Mouse (Mus musculus): Measurements from ENCODE around the gene Rin3. TPM values are rescaled to one million over a fixed set of nuclear protein-coding genes. Genes with fewer than 3 reads are reported as not detected.

The Rin3 gene
- polyA plus RNA-seq, 1 experiment = 102 TPM

DNA sequence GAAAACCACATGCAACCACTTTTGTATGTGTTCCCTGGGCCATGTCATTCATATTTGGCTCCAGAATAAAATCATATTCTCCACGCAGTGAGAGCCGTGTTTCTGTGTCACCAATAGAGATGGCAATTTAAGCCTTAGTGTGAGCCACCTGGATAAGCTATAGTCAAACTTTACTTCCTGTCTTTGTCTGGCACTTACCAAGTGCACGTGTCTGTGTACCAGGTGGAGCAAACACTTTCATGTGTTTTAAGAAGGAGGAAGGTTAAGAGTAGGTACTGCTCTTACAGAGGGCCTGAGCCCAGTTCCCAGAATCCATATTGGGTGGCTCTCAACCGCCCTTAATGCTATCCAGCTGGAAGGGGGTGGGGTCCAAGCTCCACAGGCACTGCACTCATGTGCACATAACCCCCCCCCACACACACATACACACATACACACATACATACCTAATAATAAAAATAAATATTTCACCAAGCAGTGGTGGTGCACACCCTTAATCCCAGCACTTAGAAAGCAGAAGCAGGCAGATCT is 142.3 kb downstream of the Rin3 start:
- Histone ChIP-seq H3K4me1 (ENCODE audit: control insufficient read depth, insufficient read depth, low read length) (no peaks in the 10 kb centered on the region; the same call in 1 of the 2 replicates), H3K27ac (ENCODE audit: control insufficient read depth, insufficient read depth, low read depth, low read length, poor library complexity) (no peak overlapping the region), H3K4me3 (replicated peaks; ENCODE audit: control insufficient read depth, low read depth, low read length) (no peak overlapping the region)
- 75% methylated on average over 4 of the region's 4 CpGs for WGBS
- no peak for TF ChIP-seq POLR2A (IDR thresholded peaks at IDR 0.05; ENCODE audit: borderline replicate concordance, control insufficient read depth, low read depth, low read length)

DNA sequence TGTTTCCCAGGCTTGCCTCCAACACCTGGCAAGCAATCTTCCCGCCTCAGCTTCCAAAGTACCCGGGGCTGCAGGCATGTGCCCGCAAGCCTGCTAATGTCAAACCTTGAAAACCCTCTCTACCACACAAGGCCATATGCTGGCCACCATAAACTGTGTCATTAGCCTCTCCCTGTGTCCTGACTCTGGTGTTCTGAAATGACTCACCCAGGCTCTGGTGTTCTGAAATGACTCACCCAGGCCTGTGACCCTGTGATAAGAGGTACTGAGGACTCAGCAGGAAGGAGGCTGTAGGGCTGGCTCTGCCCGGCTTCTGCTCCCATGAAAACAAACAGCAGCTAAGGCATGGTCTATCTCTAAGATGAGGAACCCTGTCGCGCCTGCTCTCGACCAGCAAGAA is 143.4 kb downstream of the Rin3 start:
- H3K4me3 ChIP-seq (replicated peaks; ENCODE audit: control insufficient read depth, low read depth, low read length) = no peak overlapping the region
- TF ChIP-seq CTCF (IDR thresholded peaks at IDR 0.05; ENCODE audit: control insufficient read depth, insufficient read depth, low read length) = no peak
- TF ChIP-seq POLR2A (IDR thresholded peaks at IDR 0.05; ENCODE audit: borderline replicate concordance, control insufficient read depth, low read depth, low read length) = no peak
- WGBS = 68% methylated on average over 7 of the region's 7 CpGs
- H3K27ac ChIP-seq (ENCODE audit: control insufficient read depth, insufficient read depth, low read depth, low read length, poor library complexity) = no peak overlapping the region
- no peaks in the 10 kb centered on the region; the same call in 1 of the 2 replicates for H3K4me1 ChIP-seq (ENCODE audit: control insufficient read depth, insufficient read depth, low read length)

DNA sequence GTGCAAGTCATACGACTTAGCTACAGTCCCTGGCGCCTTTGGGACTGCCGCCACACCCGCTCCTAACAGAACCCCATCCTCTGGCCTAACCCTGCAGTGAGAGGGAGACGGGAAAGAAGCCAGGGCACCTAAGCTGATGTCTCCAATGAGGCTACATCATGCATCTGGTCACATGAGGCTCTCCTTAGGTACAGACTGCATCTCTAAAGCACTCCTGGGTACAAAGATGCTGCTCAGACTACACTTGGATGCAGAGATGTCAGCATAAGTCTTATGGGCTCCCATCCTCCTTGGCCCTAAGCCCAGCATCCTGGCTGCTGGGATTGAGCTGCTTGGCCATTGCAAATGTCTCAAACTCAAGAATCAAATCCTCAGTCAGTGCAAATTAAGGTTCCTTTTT is 146.8 kb downstream of the Rin3 start:
- TF ChIP-seq CTCF (IDR thresholded peaks at IDR 0.05; ENCODE audit: control insufficient read depth, insufficient read depth, low read length) (no peak), POLR2A (IDR thresholded peaks at IDR 0.05; ENCODE audit: borderline replicate concordance, control insufficient read depth, low read depth, low read length) (no peak)
- H3K27ac ChIP-seq (ENCODE audit: control insufficient read depth, insufficient read depth, low read depth, low read length, poor library complexity) = no peak overlapping the region
- WGBS = 67% methylated on average over 5 of the region's 5 CpGs
- H3K4me1 ChIP-seq (ENCODE audit: control insufficient read depth, insufficient read depth, low read length) = no peaks in the 10 kb centered on the region; the same call in 1 of the 2 replicates
- H3K4me3 ChIP-seq (replicated peaks; ENCODE audit: control insufficient read depth, low read depth, low read length) = no peak overlapping the region

DNA sequence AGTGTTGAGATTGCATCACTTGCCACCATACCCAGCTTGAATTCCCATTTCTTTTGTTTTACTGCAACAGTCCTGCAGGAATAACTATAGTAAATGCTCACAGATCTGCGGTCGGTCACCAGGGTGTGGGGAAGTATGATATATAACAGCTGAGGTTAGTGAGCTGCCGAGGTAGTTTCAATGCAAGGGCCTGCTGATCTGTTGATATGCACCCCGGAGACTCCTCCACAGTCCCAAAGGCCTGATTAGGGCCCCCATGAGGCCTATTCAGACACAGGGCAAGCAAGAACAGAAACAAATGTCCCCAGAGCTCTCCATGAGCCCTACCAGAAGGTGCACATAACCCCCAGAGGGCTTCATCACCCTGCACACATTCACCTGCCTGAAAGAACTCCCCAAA is 147.4 kb downstream of the Rin3 start:
- TF ChIP-seq POLR2A (IDR thresholded peaks at IDR 0.05; ENCODE audit: borderline replicate concordance, control insufficient read depth, low read depth, low read length) (no peak), CTCF (IDR thresholded peaks at IDR 0.05; ENCODE audit: control insufficient read depth, insufficient read depth, low read length) (no peak)
- Histone ChIP-seq H3K4me1 (ENCODE audit: control insufficient read depth, insufficient read depth, low read length) (no peaks in the 10 kb centered on the region; the same call in 1 of the 2 replicates), H3K27ac (ENCODE audit: control insufficient read depth, insufficient read depth, low read depth, low read length, poor library complexity) (no peak overlapping the region), H3K4me3 (replicated peaks; ENCODE audit: control insufficient read depth, low read depth, low read length) (no peak overlapping the region)
- WGBS = 56% methylated on average over 4 of the region's 4 CpGs

DNA sequence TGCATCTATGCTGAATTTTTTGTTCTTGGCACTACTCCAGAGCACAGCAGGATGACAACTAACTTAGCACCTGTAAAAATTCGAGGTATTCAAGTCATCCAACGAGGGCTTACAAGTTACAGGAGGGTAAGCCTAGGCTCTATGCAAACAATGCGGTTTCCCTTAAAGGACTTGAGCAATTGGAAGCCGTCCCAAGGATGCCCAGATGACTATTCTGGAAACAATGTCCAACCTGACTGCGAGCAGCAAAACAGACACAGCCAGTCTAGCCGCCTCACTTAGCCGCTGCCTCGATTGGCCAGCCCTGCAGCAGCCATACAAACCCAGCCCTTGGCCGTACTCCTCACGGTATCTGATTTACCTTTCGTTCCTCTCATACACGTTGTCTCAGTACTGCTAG is 149.4 kb downstream of the Rin3 start:
- WGBS = 87% methylated on average over 12 of the region's 12 CpGs
- TF ChIP-seq CTCF (IDR thresholded peaks at IDR 0.05; ENCODE audit: control insufficient read depth, insufficient read depth, low read length) (no peak), POLR2A (IDR thresholded peaks at IDR 0.05; ENCODE audit: borderline replicate concordance, control insufficient read depth, low read depth, low read length) (no peak)
- Histone ChIP-seq H3K4me3 (replicated peaks; ENCODE audit: control insufficient read depth, low read depth, low read length) (no peak overlapping the region), H3K27ac (ENCODE audit: control insufficient read depth, insufficient read depth, low read depth, low read length, poor library complexity) (no peak overlapping the region), H3K4me1 (ENCODE audit: control insufficient read depth, insufficient read depth, low read length) (no peaks in the 10 kb centered on the region; the same call in 1 of the 2 replicates)

DNA sequence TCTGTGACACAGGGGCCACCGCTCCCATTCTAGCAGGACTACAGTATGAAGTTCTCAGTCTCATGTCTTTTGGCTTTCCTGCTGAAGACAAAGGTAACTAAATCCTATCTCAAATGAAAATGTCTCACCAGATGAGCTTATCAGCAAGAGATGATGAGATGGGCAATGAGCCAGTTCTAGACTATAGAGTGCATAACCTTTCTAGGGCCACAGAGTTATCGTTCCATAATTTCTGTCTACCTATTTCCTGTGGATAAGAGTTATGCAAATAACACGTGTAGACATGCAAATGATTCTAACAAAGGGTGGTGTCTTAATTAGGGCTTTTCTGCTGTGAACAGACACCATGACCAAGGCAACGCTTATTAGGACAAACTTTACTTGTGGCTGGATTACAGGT is 151.3 kb downstream of the Rin3 start:
- 69% methylated on average over 4 of the region's 4 CpGs for WGBS
- TF ChIP-seq CTCF (IDR thresholded peaks at IDR 0.05; ENCODE audit: control insufficient read depth, insufficient read depth, low read length) (no peak), POLR2A (IDR thresholded peaks at IDR 0.05; ENCODE audit: borderline replicate concordance, control insufficient read depth, low read depth, low read length) (no peak)
- no peaks in the 10 kb centered on the region; the same call in 1 of the 2 replicates for H3K4me1 ChIP-seq (ENCODE audit: control insufficient read depth, insufficient read depth, low read length)
- H3K27ac ChIP-seq (ENCODE audit: control insufficient read depth, insufficient read depth, low read depth, low read length, poor library complexity) = no peak overlapping the region
- H3K4me3 ChIP-seq (replicated peaks; ENCODE audit: control insufficient read depth, low read depth, low read length) = no peak overlapping the region

DNA sequence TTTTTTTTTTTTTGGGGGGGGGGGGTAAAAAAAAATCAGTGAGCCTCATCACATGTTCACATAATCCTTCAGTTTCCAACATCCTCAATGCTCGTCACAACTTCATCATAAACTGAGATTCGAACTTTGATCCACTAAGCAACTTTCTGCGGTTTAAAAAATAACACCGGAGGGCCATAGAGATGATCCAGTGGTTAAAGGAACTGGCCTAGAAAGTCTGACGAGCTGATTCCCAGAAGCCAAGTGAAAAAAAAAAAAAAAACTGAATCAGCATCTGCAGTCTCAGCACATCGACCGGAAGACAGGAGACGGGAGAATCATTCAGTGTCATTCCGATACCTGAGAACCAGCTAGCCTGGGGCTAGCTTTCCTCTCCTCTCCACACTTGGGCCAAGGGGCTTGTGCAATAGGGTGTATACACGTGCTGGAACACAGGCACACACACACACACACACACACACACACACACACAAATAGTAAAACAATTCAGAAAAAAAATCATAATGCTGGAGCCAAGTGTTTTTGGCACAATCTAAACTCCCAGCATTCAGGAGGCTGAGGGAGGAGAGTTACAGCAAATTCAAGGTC is 154.2 kb downstream of the Rin3 start:
- WGBS = 75% methylated on average over 10 of the region's 10 CpGs
- Histone ChIP-seq H3K4me1 (ENCODE audit: control insufficient read depth, insufficient read depth, low read length) (no peaks in the 10 kb centered on the region; the same call in 1 of the 2 replicates), H3K4me3 (replicated peaks; ENCODE audit: control insufficient read depth, low read depth, low read length) (no peak overlapping the region), H3K27ac (ENCODE audit: control insufficient read depth, insufficient read depth, low read depth, low read length, poor library complexity) (no peak overlapping the region)
- TF ChIP-seq POLR2A (IDR thresholded peaks at IDR 0.05; ENCODE audit: borderline replicate concordance, control insufficient read depth, low read depth, low read length) = no peak
- no peak for TF ChIP-seq CTCF (IDR thresholded peaks at IDR 0.05; ENCODE audit: control insufficient read depth, insufficient read depth, low read length)

DNA sequence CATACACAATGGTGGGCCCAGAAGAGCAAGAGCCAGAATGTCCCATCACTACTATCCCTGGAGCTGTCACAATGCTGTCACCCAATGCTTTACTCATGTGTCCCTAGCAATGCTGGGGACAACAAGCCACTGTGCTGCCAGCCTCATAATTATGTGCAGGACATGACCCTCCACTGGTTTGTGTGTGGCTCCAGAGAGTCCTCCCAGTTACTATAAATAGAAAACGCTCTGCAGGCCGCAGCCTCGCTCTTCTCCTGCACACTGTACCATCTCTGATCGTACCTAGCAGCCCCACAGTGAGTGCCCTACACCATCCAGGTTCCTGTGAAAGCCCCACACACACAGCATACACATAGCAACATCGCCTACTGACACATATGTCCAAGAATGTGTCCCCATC is 155.1 kb downstream of the Rin3 start:
- no peak overlapping the region for H3K4me3 ChIP-seq (replicated peaks; ENCODE audit: control insufficient read depth, low read depth, low read length)

More for the DNA sequence above, 155.1 kb downstream of the Rin3 start:
- WGBS = 74% methylated on average over 5 of the region's 5 CpGs
- H3K27ac ChIP-seq (ENCODE audit: control insufficient read depth, insufficient read depth, low read depth, low read length, poor library complexity) = no peak overlapping the region
- no peaks in the 10 kb centered on the region; the same call in 1 of the 2 replicates for H3K4me1 ChIP-seq (ENCODE audit: control insufficient read depth, insufficient read depth, low read length)
- TF ChIP-seq CTCF (IDR thresholded peaks at IDR 0.05; ENCODE audit: control insufficient read depth, insufficient read depth, low read length) = no peak
- no peak for TF ChIP-seq POLR2A (IDR thresholded peaks at IDR 0.05; ENCODE audit: borderline replicate concordance, control insufficient read depth, low read depth, low read length)
